ENCODE assay signal across 8 mouse cellular contexts in genomic region chr2:37780270-37780929, GRCm38 (mm10). TPM values are rescaled to one million over a fixed set of nuclear protein-coding genes. Genes with fewer than 3 reads are reported as not detected.
DNase-seq lines count a peak whose midpoint lies in the region; ATAC-seq lines count a peak whose summit lies in the region.

No protein-coding gene starts in this region.

- WGBS in limb, embryonic 10.5 days, result 1% methylated on average over 14 of the region's 14 CpGs
- WGBS in midbrain, embryonic 11.5 days, result under 1% methylated on average over 14 of the region's 14 CpGs
- 3% methylated on average over 14 of the region's 14 CpGs for WGBS in stomach, embryonic 14.5 days

- peak overlapping the region; percentile 36 for H3K4me3 ChIP-seq in limb, embryonic 10.5 days
- H3K4me3 ChIP-seq in midbrain, embryonic 11.5 days (ENCODE audit: low read depth, low read length), result peak overlapping the region; percentile 10; the same call in 1 of the 2 replicates
- H3K4me3 ChIP-seq in stomach, embryonic 14.5 days (ENCODE audit: low read depth, low read length), result peak overlapping the region; percentile 5; the same call in 1 of the 2 replicates

- peaks cover 67% of the 10 kb centered on the region for H3K4me1 ChIP-seq in limb, embryonic 10.5 days
- H3K4me1 ChIP-seq in midbrain, embryonic 11.5 days (ENCODE audit: control insufficient read depth, insufficient read depth, low read length), result peaks cover 66% of the 10 kb centered on the region
- peaks cover 22% of the 10 kb centered on the region; the same call in 1 of the 2 replicates for H3K4me1 ChIP-seq in stomach, embryonic 14.5 days (ENCODE audit: control insufficient read depth, insufficient read depth, low read length)

- ATAC-seq in midbrain, embryonic 11.5 days (ENCODE audit: low FRiP score), result peak; percentile 43
- ATAC-seq in stomach, embryonic 14.5 days (ENCODE audit: insufficient number of reproducible peaks, insufficient read depth, low FRiP score, low read depth), result peak; percentile 43; the same call in 1 of the 2 replicates

- DNase-seq in Muller cell, postnatal 12 days (ENCODE audit: inconsistent ontology term), result peak; percentile 73
- peak; percentile 89 for DNase-seq in embryo, embryonic 9.5 days (ENCODE audit: extremely low spot score)
- DNase-seq in heart, postnatal 14 days, result peak; percentile 40 to 56
- peak; percentile 72 for DNase-seq in limb, embryonic 10.5 days (ENCODE audit: low spot score)
- peak; percentile 99 for DNase-seq in midbrain, embryonic 11.5 days (ENCODE audit: low spot score, missing footprints)
- DNase-seq in cerebellum, postnatal 25 days, result no peak
- no peak for DNase-seq in adipocyte (ENCODE audit: low spot score)

- H3K4me2 ChIP-seq in midbrain, embryonic 11.5 days, result peak overlapping the region; percentile 43
- H3K4me2 ChIP-seq in stomach, embryonic 14.5 days (replicated peaks; ENCODE audit: low read depth, low read length), result peak overlapping the region; percentile 47

- H3K27me3 ChIP-seq in limb, embryonic 10.5 days (ENCODE audit: low read depth, poor library complexity, severe bottlenecking), result peaks cover 44% of the 10 kb centered on the region
- no peaks in the 10 kb centered on the region for H3K27me3 ChIP-seq in midbrain, embryonic 11.5 days (ENCODE audit: control insufficient read depth, insufficient read depth, low read length)
- H3K27me3 ChIP-seq in stomach, embryonic 14.5 days (ENCODE audit: control insufficient read depth, insufficient read depth, low read length), result no peaks in the 10 kb centered on the region

- peak overlapping the region; percentile 43 for H3K9ac ChIP-seq in midbrain, embryonic 11.5 days (ENCODE audit: low read length)
- no peak overlapping the region for H3K9ac ChIP-seq in stomach, embryonic 14.5 days (replicated peaks; ENCODE audit: low read depth, low read length)

- intact Hi-C loops in heart, postnatal 14 days (cut with DNase I), result no loop called here

- no peaks in the 10 kb centered on the region for H3K36me3 ChIP-seq in limb, embryonic 10.5 days
- peaks cover 7% of the 10 kb centered on the region for H3K36me3 ChIP-seq in midbrain, embryonic 11.5 days (ENCODE audit: control insufficient read depth, insufficient read depth, low read length)
- no peaks in the 10 kb centered on the region for H3K36me3 ChIP-seq in stomach, embryonic 14.5 days (ENCODE audit: control insufficient read depth, insufficient read depth, low read length)

- no peak overlapping the region for H3K27ac ChIP-seq in limb, embryonic 10.5 days
- H3K27ac ChIP-seq in midbrain, embryonic 11.5 days (ENCODE audit: low read depth, low read length), result peak overlapping the region; percentile 61
- no peak overlapping the region for H3K27ac ChIP-seq in stomach, embryonic 14.5 days (ENCODE audit: low read length)

- H3K9me3 ChIP-seq in limb, embryonic 10.5 days (replicated peaks), result no peaks in the 10 kb centered on the region
- no peaks in the 10 kb centered on the region for H3K9me3 ChIP-seq in midbrain, embryonic 11.5 days (ENCODE audit: control insufficient read depth, low read length)
- H3K9me3 ChIP-seq in stomach, embryonic 14.5 days (ENCODE audit: control insufficient read depth, low read depth, low read length), result no peaks in the 10 kb centered on the region

RNA-seq across cellular contexts. Expression of gene Crb2, which starts 4.4 kb away (rescaled TPM):
- total RNA-seq in heart, postnatal 14 days (2021), result 1 to 10 TPM; 1.1 to 1.5 TPM
- 2.1 and 4.3 TPM in 2 replicates for polyA plus RNA-seq in limb, embryonic 10.5 days (2016; fragmentation: Nextera tagmentation; extraction: Ambion mirVana)
- 10.9 and 14.6 TPM in 2 replicates for polyA plus RNA-seq in midbrain, embryonic 11.5 days (2014; fragmentation: Nextera tagmentation; extraction: Ambion mirVana)
- polyA plus RNA-seq in stomach, embryonic 14.5 days (2014; fragmentation: Nextera tagmentation; extraction: Ambion mirVana), result 2.4 and 2.5 TPM in 2 replicates

Comparison
In these comparisons a context has a peak if more than half of its experiments do, and no peak if none do; other contexts are left out.
1. DNase-seq: peak in Muller cell, postnatal 12 days (single experiment), embryo, embryonic 9.5 days (single experiment), heart, postnatal 14 days (2 of 2), limb, embryonic 10.5 days (single experiment) and midbrain, embryonic 11.5 days (single experiment); none in cerebellum, postnatal 25 days (0 of 2) and adipocyte (single experiment).
2. Peak in every context shown above with its lines, with median percentiles within 50 percentile points of each other: H3K4me3 ChIP-seq.